Mouse (Mus musculus) neural tube, embryonic 10.5 days (tissue): ENCODE results near the gene Spata31d1d.
"Not testable (repeated sequence)": the region's sequence is repeated elsewhere in the genome, so short reads cannot be mapped to it uniquely, and the experiment has no call there.

Source experiments
- DNase-seq: peaks from one replicate; pipeline ENCODE4 v3.0.0-alpha.2; 2017; ENCODE audit warnings: low spot score; ENCODE audit errors: extremely low spot score

Gene Spata31d1d

DNA sequence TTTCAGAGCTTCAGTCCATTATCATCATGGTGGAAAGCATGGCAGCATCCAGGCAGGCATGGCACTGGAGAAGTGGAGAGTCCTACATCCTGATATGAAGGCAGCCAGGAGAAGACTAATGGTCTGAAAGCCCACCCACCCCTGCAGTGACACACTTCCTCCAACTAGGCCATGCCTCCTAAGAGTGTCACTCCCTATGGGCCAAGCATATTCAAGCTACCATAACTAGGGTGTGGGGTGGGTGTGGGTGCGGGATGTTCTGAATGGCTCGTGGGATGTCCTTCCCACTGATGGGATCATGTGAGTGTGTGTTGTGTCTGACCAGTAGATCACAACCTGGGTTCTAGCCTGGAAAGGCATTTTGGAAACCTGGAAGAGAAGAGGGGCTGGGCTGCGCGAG, 2.4 kb upstream of the Spata31d1d start:
- DNase-seq, result no peak

DNA sequence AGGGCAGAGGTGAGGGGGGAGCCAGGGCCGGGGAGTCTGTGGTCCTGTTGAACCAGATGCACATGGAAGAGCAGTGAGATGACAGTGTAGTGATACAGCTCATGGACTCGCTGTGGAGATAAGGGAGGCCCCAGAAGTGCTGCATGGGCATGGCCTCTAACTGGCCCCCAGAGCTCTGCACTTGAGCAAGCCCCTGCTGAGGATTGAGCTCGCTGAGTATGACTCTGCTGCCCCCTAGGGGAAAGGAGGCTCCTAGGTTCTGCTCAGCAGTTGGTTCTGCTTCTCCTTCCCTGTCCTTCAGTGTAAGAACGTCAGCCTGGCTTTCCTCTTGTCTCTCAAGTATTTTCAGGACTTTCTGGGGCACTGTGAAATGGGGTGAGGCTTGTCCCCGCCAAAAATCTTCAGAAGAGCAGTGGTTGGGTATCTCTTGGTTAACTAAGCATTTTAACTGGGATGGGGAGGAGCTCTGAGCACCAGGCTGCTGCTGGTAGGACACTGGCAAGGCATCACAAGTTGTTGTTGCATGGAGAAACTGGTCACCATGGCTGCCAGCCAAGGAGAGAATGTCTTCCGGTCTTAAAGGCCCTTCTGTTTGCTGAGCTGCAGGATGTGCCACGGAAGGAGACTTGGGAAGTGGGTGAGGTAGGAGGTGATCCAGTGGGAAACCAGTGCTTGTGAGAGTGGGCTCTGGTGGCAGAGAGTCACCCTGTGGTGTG, 3.0 kb downstream of the Spata31d1d start:
- DNase-seq, result peak; percentile 84

GRCm38 (mm10) chr13:59726139-59726867, 5.2 kb downstream of the Spata31d1d start:
- DNase-seq, result peak; percentile 18

GRCm38 (mm10) chr13:59722089-59722488, 9.5 kb downstream of the Spata31d1d start:
- DNase-seq, result not testable (repeated sequence)

DNA sequence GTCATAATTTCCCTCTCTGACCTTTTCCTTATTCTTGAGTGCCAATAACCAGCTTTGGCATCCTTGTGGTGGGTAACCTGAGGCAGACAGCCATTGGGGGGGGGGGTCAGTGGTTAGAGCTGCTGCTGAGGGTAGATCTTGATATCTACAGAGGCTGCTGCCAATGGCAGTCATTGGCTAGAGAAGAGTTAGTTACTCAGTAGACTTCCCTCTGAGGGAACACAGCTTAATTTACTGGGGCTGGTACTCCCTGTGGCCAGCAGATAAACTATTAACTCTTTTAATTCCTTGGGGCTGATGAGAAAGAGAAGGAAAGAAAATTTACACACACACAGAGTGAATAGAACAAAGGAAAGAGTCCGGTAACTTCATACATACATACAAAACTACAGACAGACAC, 12.1 kb downstream of the Spata31d1d start:
- DNase-seq, result no peak

DNA sequence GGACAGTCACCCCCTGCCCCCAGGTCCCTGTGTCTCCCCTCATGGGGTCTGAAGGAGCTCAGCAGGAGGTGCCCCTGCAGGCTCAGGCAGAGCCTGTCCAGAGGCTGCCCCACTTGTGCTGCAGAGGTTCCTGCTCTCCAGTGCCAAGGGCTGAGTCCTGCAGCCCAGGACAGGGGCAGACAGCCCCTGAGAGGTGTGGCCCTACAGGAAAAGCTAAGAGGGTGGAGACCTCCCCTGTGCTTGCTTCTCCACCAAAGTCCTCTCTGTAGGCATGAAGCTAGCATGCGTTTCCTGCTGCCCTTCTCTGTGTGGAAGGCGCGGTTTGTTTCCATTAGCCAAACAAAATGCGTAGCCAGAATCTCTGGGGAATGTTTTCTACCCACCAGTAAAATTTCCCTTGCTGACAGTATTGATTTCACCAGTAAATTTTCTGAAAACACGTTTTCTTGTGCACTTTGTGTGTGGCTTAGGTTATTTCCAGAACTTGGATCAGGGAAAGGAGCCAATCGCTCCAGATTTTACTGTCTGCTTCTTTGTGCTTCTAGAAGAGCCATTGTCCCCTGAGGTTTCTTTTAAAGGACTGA, 12.6 kb downstream of the Spata31d1d start:
- not testable (repeated sequence) for DNase-seq

DNA sequence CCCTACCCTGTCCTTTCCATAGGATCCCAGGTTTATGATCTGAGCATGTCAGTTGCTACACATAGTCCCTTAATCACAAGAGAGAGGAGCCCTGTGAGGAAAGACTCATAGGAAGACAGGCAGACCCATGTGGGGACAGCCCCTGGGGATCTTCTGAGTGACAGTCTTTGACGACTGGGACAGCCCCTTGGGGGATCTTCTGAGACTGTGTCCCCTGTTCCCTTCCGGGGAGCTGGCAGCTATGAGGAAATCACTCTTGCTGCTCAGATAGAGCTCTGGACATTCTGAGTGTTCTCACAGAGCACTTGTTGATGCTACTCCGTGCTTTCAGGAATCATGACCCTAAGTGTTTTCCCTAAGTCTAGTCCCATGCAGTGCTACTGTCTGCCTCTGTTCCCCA, 17.8 kb downstream of the Spata31d1d start:
- DNase-seq, result no peak

DNA sequence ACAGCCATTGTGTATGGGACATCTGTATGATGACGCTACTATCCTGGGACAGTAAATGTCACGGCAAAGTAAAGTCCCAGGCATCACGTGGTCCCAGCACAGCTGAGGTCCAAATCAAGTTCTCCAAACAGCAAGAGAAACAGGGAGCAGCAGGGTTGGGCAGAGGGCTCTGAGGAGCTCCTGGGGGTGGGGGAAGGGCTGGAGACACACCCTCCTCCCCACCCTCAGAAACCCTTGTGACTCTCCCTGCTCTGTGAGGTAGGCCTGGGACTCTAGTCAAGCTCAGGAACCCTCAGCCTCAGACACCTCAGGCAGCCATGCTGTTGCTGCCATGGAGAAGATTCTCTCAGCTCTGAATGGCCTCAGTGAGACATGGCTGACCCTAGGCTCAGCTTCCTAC, 19.6 kb downstream of the Spata31d1d start, which contains the start of gene Spata31d1b:
Spata31d1b (plus strand) TSS at position 301 of the 400 bp plus-strand sequence.
- not testable (repeated sequence) for DNase-seq

GRCm38 (mm10) chr13:59710230-59710629, 21.3 kb downstream of the Spata31d1d start, which contains the start of gene Spata31d1a:
Gene Spata31d1a, minus strand, starts transcription at chr13:59710330.
- DNase-seq, result no peak

DNA sequence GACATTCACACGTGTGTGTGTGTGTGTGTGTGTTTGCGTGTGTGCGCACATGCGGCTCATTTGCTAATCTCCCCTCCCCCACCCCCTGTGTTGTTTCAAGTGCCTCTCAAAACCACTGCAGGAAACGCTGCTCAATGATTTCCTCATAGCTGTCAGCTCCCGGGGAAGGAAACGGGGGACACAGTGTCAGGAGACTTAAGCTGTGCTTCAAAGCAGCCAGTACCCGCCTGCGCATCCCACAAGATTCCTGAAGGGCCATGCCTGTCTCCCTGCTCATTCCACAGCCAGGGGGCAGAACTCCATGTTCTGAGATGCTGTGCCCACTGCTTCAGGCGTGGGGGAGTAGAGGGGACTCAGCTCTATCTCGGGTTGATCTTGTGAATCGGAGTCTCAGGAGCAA, 27.0 kb downstream of the Spata31d1d start:
- no peak for DNase-seq

GRCm38 (mm10) chr13:59703514-59703913, 28.0 kb downstream of the Spata31d1d start:
- DNase-seq, result no peak

GRCm38 (mm10) chr13:59700137-59700536, 31.4 kb downstream of the Spata31d1d start:
- not testable (repeated sequence) for DNase-seq

GRCm38 (mm10) chr13:59699131-59699530, 32.4 kb downstream of the Spata31d1d start:
- no peak for DNase-seq

DNA sequence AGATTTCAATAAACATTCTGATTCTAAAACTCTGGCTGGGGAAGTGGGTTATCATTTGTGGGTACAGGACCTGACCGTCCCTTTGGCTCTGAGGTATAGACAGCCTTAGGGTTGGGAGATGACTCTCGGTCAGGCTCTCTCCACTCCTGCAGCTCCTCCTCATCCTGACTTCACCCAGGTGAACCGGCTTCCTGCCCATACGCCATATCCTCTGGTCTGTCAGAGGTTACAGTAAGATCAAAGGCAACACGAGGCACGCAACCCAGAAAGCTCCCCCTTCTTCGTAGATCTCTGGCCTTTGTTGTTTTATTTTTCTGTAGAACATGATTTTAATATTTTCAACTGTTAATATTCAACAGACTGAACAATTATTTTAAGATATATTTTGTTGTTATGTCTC, 35.8 kb downstream of the Spata31d1d start:
- no peak for DNase-seq

- no peak for DNase-seq
Measured at GRCm38 (mm10) chr13:59694008-59694407, 37.5 kb downstream of the Spata31d1d start, which contains the start of gene 4921517D22Rik. Gene 4921517D22Rik, minus strand, starts transcription at chr13:59694108.

GRCm38 (mm10) chr13:59691478-59691877, 40.1 kb downstream of the Spata31d1d start:
- DNase-seq, result peak; percentile 55

DNA sequence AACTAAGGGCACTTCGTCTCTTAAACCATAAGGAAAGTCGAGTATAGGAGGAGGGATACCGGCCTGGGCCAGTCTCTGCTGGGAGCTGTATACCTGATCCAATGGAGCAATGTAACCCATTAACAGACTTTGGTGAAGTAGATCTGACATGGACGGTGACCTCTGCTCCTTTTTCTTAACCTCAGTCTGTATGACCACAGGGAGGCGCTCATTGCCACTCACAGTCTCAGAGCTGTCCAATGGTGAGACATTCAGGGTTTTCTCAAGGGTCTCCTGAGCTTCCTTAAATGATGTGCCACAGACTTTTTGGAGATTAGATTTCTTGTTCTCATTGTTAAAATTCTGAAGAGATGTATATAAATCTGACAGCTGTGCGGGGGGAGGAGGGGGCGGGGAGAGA, 41.0 kb downstream of the Spata31d1d start:
- no peak for DNase-seq

GRCm38 (mm10) chr13:59689843-59690242, 41.7 kb downstream of the Spata31d1d start:
- DNase-seq, result no peak

GRCm38 (mm10) chr13:59689313-59689712, 42.2 kb downstream of the Spata31d1d start:
- DNase-seq, result no peak

- DNase-seq, result no peak
Measured at GRCm38 (mm10) chr13:59688338-59688770, 43.2 kb downstream of the Spata31d1d start.

DNA sequence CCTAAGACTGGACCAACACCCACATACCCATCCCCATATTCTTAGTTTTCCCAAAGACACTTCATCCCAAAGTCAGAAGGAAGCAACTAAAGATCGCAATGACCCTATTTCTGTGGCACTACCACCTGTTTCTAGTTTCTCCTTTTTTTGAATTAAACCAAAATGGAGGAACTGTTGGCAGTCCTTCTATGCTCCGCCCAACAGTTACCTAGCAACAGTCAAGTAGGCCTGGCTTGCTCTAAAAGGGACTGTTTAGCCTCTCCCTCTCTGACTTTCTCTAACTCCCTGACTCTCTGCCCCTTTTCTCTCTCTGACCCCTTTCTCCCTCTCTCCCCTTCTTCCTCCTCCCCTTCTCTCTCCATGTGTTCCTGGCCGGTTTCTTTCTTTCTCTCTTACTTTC, 46.3 kb downstream of the Spata31d1d start:
- no peak for DNase-seq

DNA sequence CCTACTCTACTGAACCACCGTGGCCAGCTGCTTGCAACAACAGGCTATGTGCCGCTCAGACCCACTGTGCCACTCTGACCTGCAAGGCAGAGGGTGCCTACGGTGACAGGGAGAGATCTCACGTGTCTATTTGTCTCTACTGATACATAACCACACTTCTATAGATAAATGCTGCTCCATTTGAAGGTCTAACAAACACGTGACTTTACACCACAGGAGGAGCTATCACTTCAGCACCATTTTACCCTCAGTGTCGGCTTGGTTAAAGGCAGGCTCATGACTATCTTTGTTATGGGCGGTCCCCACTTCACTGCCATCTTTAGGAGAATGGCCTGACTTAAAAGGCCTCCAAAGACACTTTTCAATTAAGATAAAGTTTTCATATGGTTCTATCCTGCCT, 48.9 kb downstream of the Spata31d1d start:
- no peak for DNase-seq
